Mouse (Mus musculus) forebrain, postnatal 0 days (tissue): ENCODE results near the gene Fam84b. TPM values are rescaled to one million over a fixed set of nuclear protein-coding genes. Genes with fewer than 3 reads are reported as not detected.
A peak's percentile ranks its signal among the peaks of the same experiment; 100 is the strongest.

ENCODE experiments used
- ATAC-seq: fragments of 200-750 bp; cut with Nextera tagmentation; 2 replicates; pipeline ENCODE4 v1.8.0; 2017; ENCODE audit warnings: mild to moderate bottlenecking, moderate library complexity
- DNase-seq: peaks from one replicate; pipeline ENCODE4 v3.0.0-alpha.2; 2015
- H3K27ac ChIP-seq: fragments of 300-500 bp; sonication (generic); 2 replicates; pipeline ENCODE4 v1.5.1; 2014; ENCODE audit warnings: low read depth, mild to moderate bottlenecking, antibody characterized with exemption, low read length, moderate library complexity, mixed read lengths
- H3K27me3 ChIP-seq: fragments of 300-500 bp; sonication (generic); 2 replicates; pipeline ENCODE4 v1.6.1; 2014; ENCODE audit warnings: mild to moderate bottlenecking, low read length, mixed read lengths; ENCODE audit not compliant: insufficient read depth
- H3K36me3 ChIP-seq: fragments of 300-500 bp; sonication (generic); 2 replicates; pipeline ENCODE4 v1.6.1; 2014; ENCODE audit warnings: mild to moderate bottlenecking, moderate library complexity; ENCODE audit not compliant: insufficient read depth
- H3K4me1 ChIP-seq: fragments of 300-500 bp; sonication (generic); 2 replicates; pipeline ENCODE4 v1.6.1; 2014; ENCODE audit warnings: antibody characterized with exemption; ENCODE audit not compliant: insufficient read depth
- H3K4me2 ChIP-seq: fragments of 300-500 bp; sonication (generic); 2 replicates; pipeline ENCODE4 v1.6.1; 2014; ENCODE audit warnings: low read depth, mild to moderate bottlenecking, moderate library complexity
- H3K4me3 ChIP-seq: fragments of 300-500 bp; sonication (generic); 2 replicates; pipeline ENCODE4 v1.5.1; 2014; ENCODE audit warnings: low read depth, low read length, mixed read lengths
- H3K9ac ChIP-seq: fragments of 300-500 bp; sonication (generic); 2 replicates; pipeline ENCODE4 v1.6.1; 2014; ENCODE audit warnings: mild to moderate bottlenecking
- H3K9me3 ChIP-seq: fragments of 300-500 bp; sonication (generic); 2 replicates; pipeline ENCODE4 v1.6.1; 2016; ENCODE audit warnings: low read length
- CTCF ChIP-seq: sonication (generic); IDR thresholded peaks from 2 replicates; pipeline ENCODE4 v1.5.1; 2016; ENCODE audit warnings: antibody characterized with exemption, control low read depth, low read depth
- WGBS: fragments of 180-500 bp; shearing (Covaris S2); extraction: QIAGEN DNeasy Blood & Tissue Kit; methylation state at CpG from one replicate; pipeline ENCODE4 v1.1.7; 2014; 5-methylcytosine and 5-hydroxymethylcytosine counted together
- polyA plus RNA-seq: library from polyadenylated mRNA; unstranded; fragments of >200 nt; fragmentation: Nextera tagmentation; extraction: Ambion mirVana; gene quantifications from 2 replicates; pipeline ENCODE4 v1.2.1, GENCODE M21; 2015
- total RNA-seq: library from RNA; depleted of rRNA; stranded (reverse); fragments of >200 nt; gene quantifications from 2 replicates; pipeline ENCODE4 v1.2.3, GENCODE M21; 2014

Gene Fam84b
- total and polyA plus RNA-seq, 2 experiments from 2014 or later: 6.4 to 15.8 TPM

GRCm38 (mm10) chr15:60822101-60822802, 31.3 kb downstream of the Fam84b start:
- Histone ChIP-seq H3K4me1 (peaks cover 5% of the 10 kb centered on the region; the same call in 1 of the 2 replicates), H3K9ac (peak overlapping the region; percentile 63), H3K36me3 (no peaks in the 10 kb centered on the region), H3K27me3 (no peaks in the 10 kb centered on the region), H3K9me3 (no peaks in the 10 kb centered on the region), H3K4me2 (peak overlapping the region; percentile 94), H3K27ac (peak overlapping the region; percentile 83), H3K4me3 (peak overlapping the region; percentile 63)
- TF ChIP-seq CTCF: no peak
- DNase-seq: peak; percentile 56
- ATAC-seq: peak; percentile 12; the same call in 1 of the 2 replicates
- 3% methylated on average over 10 of the region's 10 CpGs for WGBS

DNA sequence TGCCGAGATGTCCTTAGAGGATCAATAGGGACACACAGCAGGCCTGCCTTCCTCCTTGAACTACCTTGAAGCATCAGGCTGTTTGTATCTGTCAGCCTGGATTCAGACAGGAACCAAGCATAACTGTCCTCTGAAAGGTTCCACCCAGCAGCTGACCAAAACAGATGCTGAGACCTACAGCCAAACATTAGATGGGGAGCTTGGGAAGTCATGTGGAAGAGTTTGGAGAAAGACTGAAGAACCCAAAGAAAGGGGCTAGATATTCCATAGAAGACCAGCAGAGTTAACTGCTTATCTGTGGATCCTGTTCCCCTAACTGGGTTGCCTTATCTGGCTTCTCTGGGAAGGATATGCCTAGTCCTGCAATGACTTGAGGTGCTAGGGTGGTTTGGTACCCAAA, 35.1 kb downstream of the Fam84b start:
- H3K9ac ChIP-seq: no peak overlapping the region
- H3K4me1 ChIP-seq: peaks cover 5% of the 10 kb centered on the region; the same call in 1 of the 2 replicates
- DNase-seq: no peak
- no peak overlapping the region for H3K4me2 ChIP-seq
- no peak for ATAC-seq
- H3K9me3 ChIP-seq: no peaks in the 10 kb centered on the region
- no peaks in the 10 kb centered on the region for H3K36me3 ChIP-seq
- WGBS: 91% methylated on average over 1 of the region's 1 CpGs
- TF ChIP-seq CTCF: no peak
- H3K27ac ChIP-seq: no peak overlapping the region
- no peaks in the 10 kb centered on the region; the same call in 1 of the 2 replicates for H3K27me3 ChIP-seq
- no peak overlapping the region for H3K4me3 ChIP-seq

GRCm38 (mm10) chr15:60816478-60816877, 37.1 kb downstream of the Fam84b start:
- no peak overlapping the region for H3K9ac ChIP-seq
- no peak for TF ChIP-seq CTCF
- H3K36me3 ChIP-seq: no peaks in the 10 kb centered on the region
- ATAC-seq: no peak
- H3K4me2 ChIP-seq: no peak overlapping the region
- no peak overlapping the region for H3K27ac ChIP-seq
- no peaks in the 10 kb centered on the region for H3K4me1 ChIP-seq
- H3K4me3 ChIP-seq: no peak overlapping the region
- H3K9me3 ChIP-seq: no peaks in the 10 kb centered on the region
- 17% methylated on average over 1 of the region's 1 CpGs for WGBS
- H3K27me3 ChIP-seq: no peaks in the 10 kb centered on the region; the same call in 1 of the 2 replicates
- no peak for DNase-seq

DNA sequence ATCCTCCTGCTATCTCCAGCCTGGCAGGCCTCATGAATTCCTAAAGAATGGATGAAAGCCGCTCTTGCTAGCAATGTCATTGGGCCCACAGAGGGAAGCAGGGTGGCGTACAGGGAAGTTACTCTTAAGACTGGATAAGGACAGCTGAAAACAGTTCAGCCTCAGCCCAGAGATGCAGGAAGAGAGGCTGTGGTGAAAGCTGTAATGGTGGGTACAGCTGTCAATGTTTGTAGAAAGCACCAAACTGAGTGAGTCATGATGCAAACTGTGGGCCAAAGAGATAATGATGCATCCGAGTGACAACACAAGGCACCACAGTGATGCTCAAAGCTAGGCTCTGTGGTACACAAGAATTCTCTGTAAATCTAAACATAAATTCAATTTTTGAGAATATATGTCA, 39.0 kb downstream of the Fam84b start:
- H3K9ac ChIP-seq: no peak overlapping the region
- WGBS: 80% methylated on average over 3 of the region's 3 CpGs
- no peak overlapping the region for H3K4me3 ChIP-seq
- H3K4me2 ChIP-seq: no peak overlapping the region
- ATAC-seq (no peak), DNase-seq (no peak)
- H3K36me3 ChIP-seq: no peaks in the 10 kb centered on the region
- H3K27ac ChIP-seq: no peak overlapping the region
- H3K9me3 ChIP-seq: no peaks in the 10 kb centered on the region
- TF ChIP-seq CTCF: no peak
- H3K27me3 ChIP-seq: no peaks in the 10 kb centered on the region; the same call in 1 of the 2 replicates
- no peaks in the 10 kb centered on the region for H3K4me1 ChIP-seq

GRCm38 (mm10) chr15:60793041-60793673, 60.4 kb downstream of the Fam84b start:
- H3K27ac ChIP-seq: no peak overlapping the region
- H3K9ac ChIP-seq: no peak overlapping the region
- ATAC-seq (no peak), DNase-seq (no peak)
- TF ChIP-seq CTCF: no peak
- H3K9me3 ChIP-seq: no peaks in the 10 kb centered on the region
- H3K4me1 ChIP-seq: no peaks in the 10 kb centered on the region; the same call in 1 of the 2 replicates
- no peaks in the 10 kb centered on the region for H3K27me3 ChIP-seq
- H3K4me2 ChIP-seq: no peak overlapping the region
- H3K4me3 ChIP-seq: no peak overlapping the region
- no peaks in the 10 kb centered on the region for H3K36me3 ChIP-seq

GRCm38 (mm10) chr15:60789084-60789483, 64.5 kb downstream of the Fam84b start:
- no peak overlapping the region for H3K9ac ChIP-seq
- no peak overlapping the region for H3K4me2 ChIP-seq
- no peaks in the 10 kb centered on the region for H3K9me3 ChIP-seq
- TF ChIP-seq CTCF: no peak
- H3K4me3 ChIP-seq: no peak overlapping the region
- peak; percentile 41 for DNase-seq
- no peaks in the 10 kb centered on the region for H3K4me1 ChIP-seq
- H3K27me3 ChIP-seq: no peaks in the 10 kb centered on the region
- 71% methylated on average over 1 of the region's 1 CpGs for WGBS
- no peak overlapping the region for H3K27ac ChIP-seq
- no peaks in the 10 kb centered on the region for H3K36me3 ChIP-seq
- ATAC-seq: peak; percentile 63

GRCm38 (mm10) chr15:60783761-60784160, 69.8 kb downstream of the Fam84b start:
- Histone ChIP-seq H3K4me1 (no peaks in the 10 kb centered on the region), H3K4me3 (no peak overlapping the region), H3K27ac (no peak overlapping the region), H3K9ac (no peak overlapping the region), H3K27me3 (no peaks in the 10 kb centered on the region), H3K36me3 (no peaks in the 10 kb centered on the region), H3K4me2 (no peak overlapping the region), H3K9me3 (no peaks in the 10 kb centered on the region)
- ATAC-seq (no peak), DNase-seq (no peak)
- 71% methylated on average over 2 of the region's 2 CpGs for WGBS
- no peak for TF ChIP-seq CTCF
